Mouse (Mus musculus) embryonic facial prominence, embryonic 12.5 days (tissue): ENCODE results near the gene Bzw2. TPM values are rescaled to one million over a fixed set of nuclear protein-coding genes. Genes with fewer than 3 reads are reported as not detected.
A peak's percentile ranks its signal among the peaks of the same experiment; 100 is the strongest.
"Not testable (repeated sequence)": the region's sequence is repeated elsewhere in the genome, so short reads cannot be mapped to it uniquely, and the experiment has no call there.

Experiments used
- ATAC-seq: fragments of 200-750 bp; cut with Nextera tagmentation; 2 replicates; pipeline ENCODE4 v1.8.0; 2017; ENCODE audit not compliant: insufficient number of reproducible peaks, insufficient read depth, low FRiP score, low TSS enrichment
- H3K27ac ChIP-seq: fragments of 300-500 bp; sonication (generic); 2 replicates; pipeline ENCODE4 v1.5.1; 2016; ENCODE audit warnings: mild to moderate bottlenecking
- H3K27me3 ChIP-seq: fragments of 300-500 bp; sonication (generic); 2 replicates; pipeline ENCODE4 v1.6.1; 2016; ENCODE audit warnings: mild to moderate bottlenecking, moderate library complexity
- H3K36me3 ChIP-seq: fragments of 300-500 bp; sonication (generic); 2 replicates; pipeline ENCODE4 v1.6.1; 2016; ENCODE audit warnings: mild to moderate bottlenecking
- H3K4me1 ChIP-seq: fragments of 300-500 bp; sonication (generic); 2 replicates; pipeline ENCODE4 v1.6.1; 2016
- H3K4me2 ChIP-seq: fragments of 300-500 bp; sonication (generic); replicated peaks from 2 replicates; pipeline ENCODE4 v1.6.1; 2016; ENCODE audit warnings: mild to moderate bottlenecking, moderate library complexity
- H3K4me3 ChIP-seq: fragments of 300-500 bp; sonication (generic); 2 replicates; pipeline ENCODE4 v1.5.1; 2016; ENCODE audit warnings: mild to moderate bottlenecking
- H3K9ac ChIP-seq: fragments of 300-500 bp; sonication (generic); 2 replicates; pipeline ENCODE4 v1.6.1; 2016; ENCODE audit warnings: mild to moderate bottlenecking, moderate library complexity
- H3K9me3 ChIP-seq: fragments of 300-500 bp; sonication (generic); 2 replicates; pipeline ENCODE4 v1.6.1; 2016; ENCODE audit warnings: mild to moderate bottlenecking, moderate library complexity
- WGBS: fragments of 180-500 bp; shearing (Covaris S2); methylation state at CpG from one replicate; pipeline ENCODE4 v1.1.7; 2016; 5-methylcytosine and 5-hydroxymethylcytosine counted together
- polyA plus RNA-seq: library from polyadenylated mRNA; unstranded; fragments of >200 nt; fragmentation: Nextera tagmentation; extraction: Ambion mirVana; gene quantifications from 2 replicates; pipeline ENCODE4 v1.2.1, GENCODE M21; 2016

Bzw2 gene
- 255 and 278 TPM in 2 replicates for polyA plus RNA-seq

DNA sequence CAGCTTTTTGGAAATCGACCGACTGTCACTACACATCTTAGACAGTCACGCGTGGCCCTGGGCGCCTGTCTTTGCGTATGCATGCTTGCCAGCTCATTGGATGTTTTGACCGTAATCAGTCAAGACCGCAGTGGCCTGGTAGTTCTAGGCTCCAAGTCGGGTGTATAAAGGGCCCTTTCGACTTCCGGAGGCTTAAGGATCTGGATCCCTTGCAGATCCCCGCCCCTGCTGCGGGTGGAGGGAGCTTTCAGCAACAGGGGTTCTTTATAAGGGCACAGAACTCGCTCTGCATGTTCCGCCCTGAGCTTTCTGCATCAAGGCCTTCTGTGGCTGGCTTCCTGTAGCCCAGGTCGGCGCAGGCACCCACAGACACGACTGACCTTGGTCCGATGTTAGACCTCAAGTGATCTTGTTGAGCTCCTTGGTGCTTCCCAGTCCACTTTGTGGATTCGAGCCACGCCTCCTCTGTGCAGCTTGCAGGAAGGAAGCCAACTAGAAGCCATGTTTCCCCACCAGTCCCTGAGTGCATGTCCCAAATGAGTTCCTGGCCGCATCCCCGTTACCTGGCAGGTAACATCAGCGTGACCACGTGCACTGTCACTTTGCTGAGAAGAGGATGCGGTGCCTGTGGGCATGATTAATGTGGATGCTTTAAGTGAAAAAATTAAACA is at the start of gene Bzw2:
Gene Bzw2, minus strand, starts transcription at position 443 of the 671 bp plus-strand sequence.
- no peaks in the 10 kb centered on the region for H3K9me3 ChIP-seq
- peak within 1 kb of the TSS; percentile 77 for H3K4me2 ChIP-seq
- no peak for ATAC-seq
- peak within 1 kb of the TSS; percentile 90 for H3K27ac ChIP-seq
- 4% methylated on average over 26 of the region's 26 CpGs for WGBS
- peak within 1 kb of the TSS; percentile 84 for H3K9ac ChIP-seq
- H3K4me1 ChIP-seq: peaks cover 19% of the 10 kb centered on the region; the same call in 1 of the 2 replicates
- peak within 1 kb of the TSS; percentile 93 for H3K4me3 ChIP-seq
- no peaks in the 10 kb centered on the region for H3K27me3 ChIP-seq
- no peaks in the 10 kb centered on the region for H3K36me3 ChIP-seq

DNA sequence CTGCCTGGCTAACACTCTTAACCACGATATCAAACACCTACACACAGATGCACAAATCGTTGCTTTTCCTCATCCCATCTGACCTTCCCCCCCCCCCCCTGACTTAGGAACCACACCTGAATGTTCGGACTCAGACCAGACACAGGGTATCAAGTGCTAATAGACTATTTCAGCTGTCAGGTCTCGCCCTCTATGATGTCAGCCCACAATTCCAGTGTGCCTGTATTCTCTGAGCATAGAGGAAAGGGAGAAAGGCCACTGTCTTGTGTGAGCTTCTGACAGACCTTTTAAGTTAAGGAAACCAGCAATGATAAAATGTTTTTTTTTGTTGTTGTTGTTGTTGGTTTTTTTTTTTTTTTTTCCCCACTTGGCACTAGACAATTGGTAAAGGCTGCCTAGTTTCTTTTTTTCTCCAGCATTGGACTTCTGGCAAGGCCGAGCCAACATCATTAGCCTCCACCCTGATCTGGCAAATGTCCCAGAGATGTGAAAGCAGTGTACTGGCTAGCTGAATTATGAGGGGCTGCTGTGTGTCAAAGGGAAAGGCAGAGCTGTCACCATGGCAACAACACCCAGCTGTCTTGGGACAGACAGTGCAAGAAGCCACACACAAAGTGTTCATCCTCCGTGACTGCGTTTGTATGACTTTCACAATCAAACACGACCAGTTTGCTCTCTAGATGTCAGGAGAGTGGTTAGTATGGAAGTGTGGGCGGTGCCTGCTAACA is 49.4 kb upstream of the Bzw2 start:
- 70% methylated on average over 9 of the region's 9 CpGs for WGBS
- no peak overlapping the region for H3K4me2 ChIP-seq
- H3K27me3 ChIP-seq: no peaks in the 10 kb centered on the region
- no peaks in the 10 kb centered on the region for H3K9me3 ChIP-seq
- no peaks in the 10 kb centered on the region for H3K36me3 ChIP-seq
- no peak overlapping the region for H3K4me3 ChIP-seq
- 0 out of 2 replicates have a peak, but pooled peaks have one; percentile 69 for ATAC-seq
- H3K4me1 ChIP-seq: no peaks in the 10 kb centered on the region
- no peak overlapping the region for H3K27ac ChIP-seq
- H3K9ac ChIP-seq: no peak overlapping the region

DNA sequence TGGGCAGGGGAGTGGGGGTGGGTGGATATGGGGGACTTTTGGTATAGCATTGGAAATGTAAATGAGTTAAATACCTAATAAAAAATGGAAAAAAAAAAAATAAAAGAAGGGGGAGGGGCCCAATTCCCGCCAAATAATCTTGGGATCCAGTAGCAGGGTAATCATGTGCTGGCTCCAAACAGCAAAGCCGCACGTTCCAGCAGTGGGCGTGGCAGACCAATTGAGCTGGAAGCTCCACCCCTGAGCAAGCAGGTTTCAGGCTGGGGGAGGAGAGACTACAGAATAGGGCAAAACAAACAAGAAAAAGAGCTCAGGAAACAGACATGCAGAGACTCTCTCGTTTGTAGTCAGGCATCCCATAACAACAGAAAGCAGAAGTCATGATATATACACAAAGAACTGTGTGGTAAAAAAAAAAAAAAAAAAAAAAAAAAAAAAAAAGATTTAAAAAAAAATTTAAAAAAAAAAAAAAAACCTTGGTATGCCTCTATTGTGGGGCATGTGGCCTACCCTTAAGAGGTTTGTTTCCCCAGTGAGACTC is 47.8 kb upstream of the Bzw2 start:
- not testable (repeated sequence) for H3K4me2 ChIP-seq, ATAC-seq, H3K27ac ChIP-seq, H3K9me3 ChIP-seq, H3K36me3 ChIP-seq, H3K9ac ChIP-seq, H3K4me3 ChIP-seq, H3K27me3 ChIP-seq, H3K4me1 ChIP-seq
- 47% methylated on average over 5 of the region's 5 CpGs for WGBS

DNA sequence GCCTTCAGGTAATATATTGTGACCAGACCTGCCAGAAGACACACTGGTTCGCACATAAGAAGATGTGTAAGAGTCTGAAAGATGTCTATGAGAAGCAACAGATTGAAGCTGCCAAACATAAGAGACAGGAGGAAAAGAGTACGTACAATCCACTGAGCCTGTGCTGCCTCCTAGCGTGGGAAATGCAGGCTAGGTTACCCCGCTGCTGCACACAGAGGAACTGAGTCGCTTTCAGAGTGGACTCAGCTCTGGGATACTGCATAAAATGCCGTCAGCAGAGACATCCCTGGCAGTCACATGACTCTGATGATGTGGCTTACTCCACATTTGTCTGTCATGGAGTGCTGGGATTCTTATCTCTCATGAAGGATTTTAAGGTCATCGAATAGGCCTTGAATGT is 37.1 kb upstream of the Bzw2 start:
- WGBS: 91% methylated on average over 7 of the region's 7 CpGs
- Histone ChIP-seq H3K4me2 (no peak overlapping the region), H3K27ac (no peak overlapping the region), H3K36me3 (peaks cover 63% of the 10 kb centered on the region), H3K9me3 (peaks cover 22% of the 10 kb centered on the region), H3K27me3 (no peaks in the 10 kb centered on the region), H3K9ac (no peak overlapping the region), H3K4me3 (no peak overlapping the region), H3K4me1 (no peaks in the 10 kb centered on the region)
- ATAC-seq: no peak

DNA sequence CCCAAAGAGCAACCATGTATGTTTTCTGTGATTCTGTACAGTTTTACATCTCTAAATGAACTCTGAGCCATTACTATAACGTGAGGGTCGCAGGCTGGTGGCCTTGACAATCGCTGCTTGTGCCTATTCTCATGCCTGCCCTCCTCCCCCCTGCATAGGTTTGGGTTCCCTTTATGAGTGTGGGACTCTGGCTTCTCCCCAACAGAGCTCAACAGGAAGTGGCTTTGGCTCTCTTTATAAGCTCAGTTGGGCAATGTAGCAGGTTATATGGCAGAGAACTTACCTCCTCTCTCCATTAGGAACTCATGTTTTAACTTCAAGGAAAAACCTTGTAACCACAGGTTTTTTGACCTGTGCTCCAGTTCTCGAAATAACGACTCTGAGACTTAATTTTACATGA is 32.5 kb upstream of the Bzw2 start:
- H3K36me3 ChIP-seq: peaks cover 65% of the 10 kb centered on the region
- no peak overlapping the region for H3K27ac ChIP-seq
- no peak overlapping the region for H3K4me2 ChIP-seq
- H3K9me3 ChIP-seq: no peaks in the 10 kb centered on the region
- no peak for ATAC-seq
- no peak overlapping the region for H3K4me3 ChIP-seq
- H3K27me3 ChIP-seq: no peaks in the 10 kb centered on the region
- WGBS: 93% methylated on average over 5 of the region's 5 CpGs
- H3K9ac ChIP-seq: no peak overlapping the region
- no peaks in the 10 kb centered on the region for H3K4me1 ChIP-seq

DNA sequence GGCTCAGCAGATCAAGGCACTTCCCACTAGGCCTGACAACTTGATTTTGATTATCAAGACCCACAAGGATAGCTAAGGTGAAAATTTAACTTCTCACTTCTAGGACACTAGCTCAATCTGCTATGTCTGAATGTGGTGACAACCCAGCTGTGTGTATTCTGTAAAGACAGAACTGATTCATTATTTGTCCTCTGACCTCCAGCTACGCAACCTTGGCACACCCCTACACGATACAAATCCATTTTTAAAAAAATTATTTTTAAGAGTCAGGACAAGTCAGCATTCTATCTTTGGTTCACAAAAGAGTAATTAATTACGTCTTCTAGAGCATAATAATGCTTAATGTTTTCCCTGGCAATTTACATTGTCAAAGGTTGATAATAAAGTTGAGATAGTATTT is 31.7 kb upstream of the Bzw2 start:
- Histone ChIP-seq H3K36me3 (peaks cover 58% of the 10 kb centered on the region), H3K4me1 (no peaks in the 10 kb centered on the region), H3K27me3 (no peaks in the 10 kb centered on the region), H3K4me2 (no peak overlapping the region), H3K4me3 (no peak overlapping the region), H3K9ac (no peak overlapping the region), H3K9me3 (no peaks in the 10 kb centered on the region), H3K27ac (no peak overlapping the region)
- ATAC-seq: no peak
- 96% methylated on average over 3 of the region's 3 CpGs for WGBS

DNA sequence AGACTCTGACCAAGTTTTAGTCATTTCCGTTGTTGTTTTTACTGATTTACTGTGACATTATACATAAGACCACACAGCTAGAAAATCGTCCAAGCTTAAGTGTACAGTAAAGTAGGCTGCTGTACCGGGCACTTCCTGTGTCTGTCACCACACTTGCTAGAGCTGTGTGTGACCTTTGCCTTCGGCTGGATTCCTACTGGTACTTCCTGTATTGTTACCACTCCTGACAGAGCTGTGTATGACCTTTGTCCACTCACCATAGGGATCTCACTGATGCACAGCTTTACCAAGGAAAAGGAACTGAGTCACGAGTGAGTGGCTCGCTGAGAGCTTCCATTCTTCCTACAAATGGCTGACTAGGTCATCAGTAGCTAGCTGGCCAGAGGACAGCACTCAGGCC is 29.2 kb upstream of the Bzw2 start:
- peaks cover 65% of the 10 kb centered on the region for H3K36me3 ChIP-seq
- WGBS: 64% methylated on average over 6 of the region's 6 CpGs
- H3K4me3 ChIP-seq: no peak overlapping the region
- no peak for ATAC-seq
- H3K9ac ChIP-seq: no peak overlapping the region
- H3K4me2 ChIP-seq: no peak overlapping the region
- no peaks in the 10 kb centered on the region for H3K27me3 ChIP-seq
- no peaks in the 10 kb centered on the region for H3K9me3 ChIP-seq
- no peaks in the 10 kb centered on the region for H3K4me1 ChIP-seq
- no peak overlapping the region for H3K27ac ChIP-seq

DNA sequence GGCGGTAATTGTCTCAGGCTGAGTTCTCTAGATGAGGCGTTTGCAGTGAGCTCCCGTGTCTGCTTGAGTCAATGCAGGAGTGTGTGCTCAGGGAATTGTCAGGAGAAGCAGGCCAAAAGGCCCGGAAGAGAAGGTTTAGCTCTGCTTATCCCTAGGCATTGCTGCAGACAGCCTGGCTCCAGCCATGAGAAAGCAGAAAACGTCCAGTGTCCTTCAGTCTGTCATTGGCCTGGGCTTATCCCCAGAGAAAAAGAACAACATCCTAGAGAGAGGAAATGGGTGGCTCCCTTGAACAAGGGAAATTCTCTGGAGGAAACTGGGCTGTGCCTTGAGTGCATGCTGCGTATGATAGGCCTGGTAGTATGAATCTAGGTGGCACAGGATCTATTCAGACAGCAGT is 24.7 kb upstream of the Bzw2 start:
- ATAC-seq: no peak
- H3K4me1 ChIP-seq: no peaks in the 10 kb centered on the region
- WGBS: 68% methylated on average over 6 of the region's 6 CpGs
- no peaks in the 10 kb centered on the region for H3K9me3 ChIP-seq
- no peaks in the 10 kb centered on the region for H3K27me3 ChIP-seq
- H3K4me2 ChIP-seq: no peak overlapping the region
- H3K9ac ChIP-seq: no peak overlapping the region
- peaks cover 49% of the 10 kb centered on the region for H3K36me3 ChIP-seq
- H3K4me3 ChIP-seq: no peak overlapping the region
- H3K27ac ChIP-seq: no peak overlapping the region

DNA sequence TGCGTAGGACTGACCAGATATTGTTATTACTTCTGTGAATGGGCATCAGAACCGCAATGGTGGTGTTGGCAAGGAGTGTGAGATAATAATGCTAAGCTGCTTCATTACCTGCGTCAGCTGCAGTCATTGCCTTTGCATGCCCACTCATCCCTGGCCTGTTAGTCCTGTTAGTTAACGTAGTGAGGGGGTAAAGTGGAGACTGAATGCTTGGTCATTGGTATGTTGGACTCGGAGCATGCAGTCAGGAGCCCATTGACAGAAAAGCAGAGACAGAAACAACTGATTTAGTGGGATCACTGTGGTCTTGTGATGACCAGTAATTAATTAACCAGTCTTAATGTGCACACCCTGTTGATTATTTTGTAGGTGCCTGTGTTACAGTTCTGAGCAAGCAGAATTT is 19.3 kb upstream of the Bzw2 start:
- WGBS: 97% methylated on average over 5 of the region's 5 CpGs
- no peak overlapping the region for H3K4me3 ChIP-seq

DNA sequence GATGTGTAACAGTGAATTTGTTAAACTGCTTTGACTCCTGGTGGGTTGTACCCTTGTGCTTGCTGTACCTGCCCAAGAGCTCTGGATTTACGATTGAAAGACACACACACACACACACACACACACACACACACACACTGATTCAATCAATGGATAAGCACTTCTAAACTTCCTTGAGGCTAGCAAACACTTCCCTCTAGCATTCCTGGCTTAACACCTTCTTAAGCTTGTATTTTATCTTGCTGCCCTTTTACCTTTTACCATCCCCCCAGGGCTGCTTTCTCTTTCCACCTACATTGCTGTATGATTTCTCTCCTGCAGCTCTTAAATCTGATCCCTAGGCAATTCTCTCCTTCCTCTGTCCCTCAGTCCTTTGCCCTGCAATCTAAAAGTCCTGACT is 7.4 kb upstream of the Bzw2 start:
- no peak for ATAC-seq
- Histone ChIP-seq H3K4me3 (no peak overlapping the region), H3K27ac (no peak overlapping the region), H3K36me3 (peaks cover 13% of the 10 kb centered on the region; the same call in 1 of the 2 replicates), H3K9ac (no peak overlapping the region), H3K4me1 (peaks cover 2% of the 10 kb centered on the region; the same call in 1 of the 2 replicates), H3K9me3 (no peaks in the 10 kb centered on the region), H3K4me2 (no peak overlapping the region), H3K27me3 (no peaks in the 10 kb centered on the region)
- WGBS: 35% methylated on average over 1 of the region's 1 CpGs

More for the DNA sequence above, 19.3 kb upstream of the Bzw2 start:
- Histone ChIP-seq H3K27ac (no peak overlapping the region), H3K9me3 (no peaks in the 10 kb centered on the region), H3K9ac (no peak overlapping the region), H3K4me2 (no peak overlapping the region), H3K4me1 (no peaks in the 10 kb centered on the region), H3K36me3 (peaks cover 52% of the 10 kb centered on the region), H3K27me3 (no peaks in the 10 kb centered on the region)
- no peak for ATAC-seq

DNA sequence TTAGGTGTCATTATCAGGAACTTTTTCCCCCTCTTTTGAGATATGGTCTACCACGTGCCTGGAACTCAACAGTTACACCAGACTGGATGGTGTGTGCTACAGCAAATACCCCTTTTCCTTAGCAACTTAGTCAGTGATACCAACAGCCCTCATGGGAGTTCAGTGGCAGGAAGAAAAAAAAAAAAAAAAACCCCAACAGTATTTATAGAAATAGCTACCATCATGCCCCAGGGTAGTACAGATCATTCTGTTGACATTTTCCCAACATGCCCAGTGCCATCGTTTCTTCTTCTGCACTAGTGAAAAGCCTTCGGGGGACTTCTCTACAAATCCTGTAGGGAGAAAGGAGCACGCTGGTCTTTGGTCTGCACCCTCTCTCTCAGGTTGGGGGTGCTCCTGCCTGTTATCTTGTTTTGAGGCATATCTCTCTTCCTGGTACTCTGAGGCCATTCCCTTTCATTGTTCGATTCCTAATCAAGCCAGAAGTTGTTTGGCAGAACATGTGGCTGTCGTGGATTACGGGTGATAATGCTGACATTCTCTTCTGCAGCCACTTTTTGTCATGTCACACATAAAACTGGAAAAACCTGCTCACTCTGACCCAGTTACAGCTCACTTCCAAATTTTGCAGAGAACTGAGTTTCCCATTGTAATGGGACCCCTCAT is 6.4 kb upstream of the Bzw2 start:
- ATAC-seq: no peak
- Histone ChIP-seq H3K4me1 (peaks cover 2% of the 10 kb centered on the region; the same call in 1 of the 2 replicates), H3K4me3 (no peak overlapping the region), H3K9me3 (no peaks in the 10 kb centered on the region), H3K9ac (no peak overlapping the region), H3K4me2 (no peak overlapping the region), H3K36me3 (0 out of 2 replicates have a peak, but pooled peaks cover 13% of the 10 kb centered on the region), H3K27ac (no peak overlapping the region), H3K27me3 (no peaks in the 10 kb centered on the region)
- WGBS: 75% methylated on average over 7 of the region's 7 CpGs
